Mouse (Mus musculus): ENCODE measurements around the gene Ttll5.

Gene Ttll5

GRCm38 (mm10) chr12:86017360-86017759 lies 192.9 kb downstream of the Ttll5 start:
- no peak for DNase-seq

- DNase-seq = no peak
Observed at GRCm38 (mm10) chr12:86021583-86021982, 197.1 kb downstream of the Ttll5 start.

GRCm38 (mm10) chr12:86022282-86022984 lies 198.0 kb downstream of the Ttll5 start:
- DNase-seq = no peak

GRCm38 (mm10) chr12:86023081-86023871 lies 198.8 kb downstream of the Ttll5 start:
- DNase-seq = no peak

GRCm38 (mm10) chr12:86024426-86024825 lies 200.0 kb downstream of the Ttll5 start:
- no peak for DNase-seq

GRCm38 (mm10) chr12:86025480-86025879 lies 201.0 kb downstream of the Ttll5 start:
- no peak for DNase-seq

- DNase-seq = no peak
Observed at GRCm38 (mm10) chr12:86027000-86027399, 202.5 kb downstream of the Ttll5 start.

- DNase-seq = no peak
Observed at GRCm38 (mm10) chr12:86027747-86028146, 203.3 kb downstream of the Ttll5 start.

- no peak for DNase-seq
Observed at GRCm38 (mm10) chr12:86030932-86031331, 206.5 kb downstream of the Ttll5 start.

- no peak for DNase-seq
Observed at GRCm38 (mm10) chr12:86035586-86035985, 211.1 kb downstream of the Ttll5 start.

GRCm38 (mm10) chr12:86036368-86037166 lies 212.1 kb downstream of the Ttll5 start:
- DNase-seq = no peak

GRCm38 (mm10) chr12:86037235-86037921 lies 212.9 kb downstream of the Ttll5 start:
- DNase-seq = no peak

- DNase-seq = no peak
Observed at GRCm38 (mm10) chr12:86039078-86039477, 214.6 kb downstream of the Ttll5 start.

GRCm38 (mm10) chr12:86039751-86040150 lies 215.3 kb downstream of the Ttll5 start:
- no peak for DNase-seq

- DNase-seq = no peak
Observed at GRCm38 (mm10) chr12:86046141-86046540, 221.7 kb downstream of the Ttll5 start.

- DNase-seq = no peak
Observed at GRCm38 (mm10) chr12:86046776-86047175, 222.3 kb downstream of the Ttll5 start.

GRCm38 (mm10) chr12:86047376-86047775 lies 222.9 kb downstream of the Ttll5 start:
- no peak for DNase-seq

GRCm38 (mm10) chr12:86049813-86050212 lies 225.4 kb downstream of the Ttll5 start:
- DNase-seq = no peak

- no peak for DNase-seq
Observed at GRCm38 (mm10) chr12:86051477-86051876, 227.0 kb downstream of the Ttll5 start.

- no peak for DNase-seq
Observed at GRCm38 (mm10) chr12:86055306-86055705, 230.8 kb downstream of the Ttll5 start.

GRCm38 (mm10) chr12:86056976-86057375 lies 232.5 kb downstream of the Ttll5 start:
- DNase-seq = no peak

- no peak for DNase-seq
Observed at GRCm38 (mm10) chr12:86057516-86057915, 233.1 kb downstream of the Ttll5 start.

GRCm38 (mm10) chr12:86059341-86059740 lies 234.9 kb downstream of the Ttll5 start:
- DNase-seq = no peak
